In the genomic region with DNA sequence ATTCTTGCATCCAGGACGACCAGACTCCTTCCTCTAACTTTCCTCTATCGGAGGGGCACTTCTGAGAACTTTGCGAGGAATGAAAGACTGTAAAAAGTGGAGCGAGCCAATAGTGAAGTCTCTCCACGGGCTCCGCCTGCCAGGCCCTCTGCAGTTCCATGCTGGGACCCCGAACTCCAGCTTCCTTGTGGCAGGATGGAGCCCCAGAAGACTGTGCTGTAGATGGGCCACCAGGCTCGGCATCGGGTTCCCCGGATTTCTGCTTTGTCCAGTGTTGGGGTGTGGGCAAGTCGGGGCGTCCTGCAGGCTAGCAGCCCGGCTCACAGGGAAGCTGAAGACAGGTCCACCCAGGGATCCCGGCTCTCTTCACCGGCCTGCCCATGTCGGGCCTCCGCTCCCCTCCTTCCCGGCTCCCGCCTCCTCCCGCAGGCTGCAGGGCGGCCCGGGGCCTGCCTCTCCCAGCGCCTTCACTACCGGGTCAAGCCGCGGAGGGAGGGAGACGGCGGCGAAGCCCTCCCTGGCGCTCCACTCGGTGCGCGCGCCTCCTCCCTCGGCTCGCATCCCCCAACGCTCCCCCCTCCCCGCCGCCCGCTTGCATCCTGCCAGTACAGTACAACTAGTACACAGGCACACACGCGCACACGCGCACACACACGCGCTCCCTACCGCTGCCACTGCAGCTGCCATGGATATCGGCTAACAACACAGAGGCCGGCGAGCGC, we compare ENCODE assay signal across 8 mouse cellular contexts. TPM values are rescaled to one million over a fixed set of nuclear protein-coding genes. Genes with fewer than 3 reads are reported as not detected.
DNase-seq lines count a peak whose midpoint lies in the region; ATAC-seq lines count a peak whose summit lies in the region.

No protein-coding gene starts in this region.

- intact Hi-C loops in gastrocnemius, postnatal 36 days (cut with DNase I) = no loop called here

- peak overlapping the region; percentile 67 for H3K27ac ChIP-seq in intestine, embryonic 15.5 days

- H3K36me3 ChIP-seq in intestine, embryonic 15.5 days = no peaks in the 10 kb centered on the region

- peak overlapping the region; percentile 67 for H3K4me3 ChIP-seq in intestine, embryonic 15.5 days (replicated peaks)

- peak overlapping the region; percentile 97 for H3K4me2 ChIP-seq in intestine, embryonic 15.5 days (replicated peaks)

- WGBS in intestine, embryonic 15.5 days = 1% methylated on average over 51 of the region's 51 CpGs

- ATAC-seq in intestine, embryonic 15.5 days = peak; percentile 95

- DNase-seq in adrenal gland, postnatal 14 days = peak; percentile 90
- peak; percentile 68 for DNase-seq in embryo, embryonic 11.5 days (ENCODE audit: low read depth, low spot score)
- peak; percentile 57 to 68 for DNase-seq in gastrocnemius, postnatal 36 days
- DNase-seq in left cerebral cortex, adult 9 months (ENCODE audit: low spot score in 2 of 2) = peak; percentile 77 to 84
- DNase-seq in lung, postnatal 4 days = peak; percentile 62 to 81
- peak; percentile 85 to 86 for DNase-seq in right cerebral cortex, postnatal 36 days (ENCODE audit: low spot score in 2 of 2)
- DNase-seq in spleen, postnatal 4 days (ENCODE audit: low spot score in 2 of 2) = no peak

- H3K27me3 ChIP-seq in intestine, embryonic 15.5 days (replicated peaks) = peaks cover 13% of the 10 kb centered on the region; the same call in 1 of the 2 replicates

- H3K4me1 ChIP-seq in intestine, embryonic 15.5 days (replicated peaks) = peaks cover 14% of the 10 kb centered on the region

- H3K9ac ChIP-seq in intestine, embryonic 15.5 days = peak overlapping the region; percentile 62

- H3K9me3 ChIP-seq in intestine, embryonic 15.5 days = no peaks in the 10 kb centered on the region

RNA-seq across cellular contexts. Expression of gene Magi2, which starts 0.5 kb away (rescaled TPM):
- total RNA-seq in adrenal gland, postnatal 14 days (2021) = 7.3 and 7.6 TPM in 2 replicates
- 1 to 10 TPM in 1 of 2 experiments, under 1 TPM in 1; 0.57 to 1.3 TPM for total RNA-seq in gastrocnemius, postnatal 36 days (2021)
- 2.3 and 3.3 TPM in 2 replicates for polyA plus RNA-seq in intestine, embryonic 15.5 days (2015; fragmentation: Nextera tagmentation; extraction: Ambion mirVana)

Comparison
In these comparisons a context has a peak if more than half of its experiments do, and no peak if none do; other contexts are left out.
1. DNase-seq: peak in adrenal gland, postnatal 14 days (single experiment), embryo, embryonic 11.5 days (single experiment), gastrocnemius, postnatal 36 days (2 of 2), left cerebral cortex, adult 9 months (2 of 2), lung, postnatal 4 days (2 of 2) and right cerebral cortex, postnatal 36 days (2 of 2); none in spleen, postnatal 4 days (0 of 2).